Mouse (Mus musculus) cerebellum, adult 9-10 months (tissue): ENCODE measurements at regions not wholly inside any gene's neighbourhood (a gene's known extent, or its start where the extent isn't known, plus 50 kb on each side); places are given as distances from the start of the nearest gene placed in this dataset.
"Not testable (repeated sequence)": the region's sequence is repeated elsewhere in the genome, so short reads cannot be mapped to it uniquely, and the experiment has no call there.

ENCODE experiments used
- DNase-seq: peaks from one replicate; pipeline ENCODE4 v3.0.0; 2022

- peak; percentile 99 for DNase-seq
Measured at GRCm38 (mm10) chr5:102123285-102123684, 53.6 kb upstream of the Wdfy3 start.

GRCm38 (mm10) chr5:102126737-102127136, 57.0 kb upstream of the Wdfy3 start:
- peak; percentile 84 for DNase-seq

GRCm38 (mm10) chr5:102147991-102148390, 78.3 kb upstream of the Wdfy3 start:
- no peak for DNase-seq

- DNase-seq, result peak; percentile 83
Measured at GRCm38 (mm10) chr5:102149481-102150129, 79.9 kb upstream of the Wdfy3 start.

GRCm38 (mm10) chr5:102159621-102160020, 89.9 kb upstream of the Wdfy3 start:
- DNase-seq, result no peak

- no peak for DNase-seq
Measured at GRCm38 (mm10) chr5:102167981-102168380, 98.3 kb upstream of the Wdfy3 start.

GRCm38 (mm10) chr5:102171808-102172207, 102.1 kb upstream of the Wdfy3 start:
- no peak for DNase-seq

- DNase-seq, result no peak
Measured at GRCm38 (mm10) chr5:102180250-102180649, 110.5 kb upstream of the Wdfy3 start.

GRCm38 (mm10) chr5:102188951-102189350, 119.2 kb upstream of the Wdfy3 start:
- DNase-seq, result not testable (repeated sequence)

GRCm38 (mm10) chr5:102206456-102206855, 136.7 kb upstream of the Wdfy3 start:
- DNase-seq, result no peak

- peak; percentile 71 for DNase-seq
Measured at GRCm38 (mm10) chr5:102206953-102207352, 137.2 kb upstream of the Wdfy3 start.

GRCm38 (mm10) chr5:102213145-102213544, 143.4 kb upstream of the Wdfy3 start:
- peak; percentile 9 for DNase-seq

GRCm38 (mm10) chr5:102227131-102227530, 157.4 kb upstream of the Wdfy3 start:
- no peak for DNase-seq

GRCm38 (mm10) chr5:102242614-102243013, 172.9 kb upstream of the Wdfy3 start:
- DNase-seq, result no peak

- no peak for DNase-seq
Measured at GRCm38 (mm10) chr5:102244706-102245105, 175.0 kb upstream of the Wdfy3 start.

- no peak for DNase-seq
Measured at GRCm38 (mm10) chr5:102248747-102249146, 179.0 kb upstream of the Wdfy3 start.

- DNase-seq, result no peak
Measured at GRCm38 (mm10) chr5:102251076-102251475, 181.4 kb upstream of the Wdfy3 start.

- DNase-seq, result no peak
Measured at GRCm38 (mm10) chr5:102253786-102254185, 184.1 kb upstream of the Wdfy3 start.

GRCm38 (mm10) chr5:102257104-102257503, 187.4 kb upstream of the Wdfy3 start:
- DNase-seq, result no peak

- no peak for DNase-seq
Measured at GRCm38 (mm10) chr5:102261621-102262020, 191.9 kb upstream of the Wdfy3 start.

- DNase-seq, result no peak
Measured at GRCm38 (mm10) chr5:102266451-102266850, 196.7 kb upstream of the Wdfy3 start.

GRCm38 (mm10) chr5:102267150-102267549, 197.4 kb upstream of the Wdfy3 start:
- no peak for DNase-seq

- no peak for DNase-seq
Measured at GRCm38 (mm10) chr5:102269204-102269603, 199.5 kb upstream of the Wdfy3 start.

- DNase-seq, result no peak
Measured at GRCm38 (mm10) chr5:102275621-102276020, 205.6 kb upstream of the Arhgap24 start.

GRCm38 (mm10) chr5:102287131-102287530, 194.1 kb upstream of the Arhgap24 start:
- no peak for DNase-seq
